Comparison of ENCODE assay signal across 26 mouse cellular contexts in genomic region chr16:4782515-4782914, GRCm38 (mm10). TPM values are rescaled to one million over a fixed set of nuclear protein-coding genes. Genes with fewer than 3 reads are reported as not detected.
A peak's percentile ranks its signal among the peaks of the same experiment; 100 is the strongest.
DNase-seq lines count a peak whose midpoint lies in the region; ATAC-seq and TF ChIP-seq lines count a peak whose summit lies in the region.
"Had no signal": no experiment of that assay in that cellular context is flagged by ENCODE, and none has a peak within 500 bp of the region (broad histone marks: within the 10 kb centered on the region; RNA-seq: fewer than 3 reads in every experiment).

No protein-coding gene starts in this region.

- H3K36me3 ChIP-seq in heart, embryonic 12.5 days, result peaks cover 21% of the 10 kb centered on the region
- H3K36me3 ChIP-seq in liver, postnatal 0 days (replicated peaks; ENCODE audit: insufficient read depth, low read length), result peaks cover 7% of the 10 kb centered on the region; the same call in 1 of the 2 replicates
- peaks cover 7% of the 10 kb centered on the region; the same call in 1 of the 2 replicates for H3K36me3 ChIP-seq in liver, embryonic 12.5 days
- H3K36me3 ChIP-seq in G1E (replicated peaks) (peaks cover 22% of the 10 kb centered on the region), myocyte (ENCODE audit: control insufficient read depth, insufficient read depth) (no peaks in the 10 kb centered on the region)
- H3K36me3 ChIP-seq: liver, embryonic 13.5 days had no signal

- peak overlapping the region; percentile 96 for H3K27ac ChIP-seq in heart, embryonic 12.5 days (ENCODE audit: poor library complexity, severe bottlenecking)
- peak overlapping the region; percentile 75; the same call in 1 of the 2 replicates for H3K27ac ChIP-seq in liver, postnatal 0 days (ENCODE audit: low read depth)
- H3K27ac ChIP-seq in liver, embryonic 12.5 days, result no peak overlapping the region
- H3K27ac ChIP-seq: embryonic facial prominence, embryonic 12.5 days; hindbrain, embryonic 14.5 days; limb, embryonic 12.5 days; liver, embryonic 13.5 days; midbrain, embryonic 12.5 days; neural tube, embryonic 13.5 days had no signal

- ATAC-seq in heart, embryonic 12.5 days (ENCODE audit: insufficient number of reproducible peaks, low FRiP score), result no peak
- ATAC-seq in liver, postnatal 0 days, result no peak
- ATAC-seq in liver, embryonic 12.5 days, result no peak
- peak; percentile 57; the same call in 1 of the 2 replicates for ATAC-seq in G1E (ENCODE audit: extremely low read depth, insufficient number of reproducible peaks, low FRiP score, poor library complexity, severe bottlenecking)
- ATAC-seq: forebrain, embryonic 16.5 days; intestine, embryonic 16.5 days had no signal

- no peak for DNase-seq in heart, postnatal 25 days (ENCODE audit: low spot score)
- DNase-seq in liver, postnatal 0 days, result no peak
- no peak for DNase-seq in G1E (ENCODE audit: low spot score)
- DNase-seq in natural killer cell, adult 2 months (ENCODE audit: low spot score in 2 of 2), result no peak
- DNase-seq in urinary bladder, postnatal 36 days (ENCODE audit: low spot score in 2 of 2), result no peak
- DNase-seq: adrenal gland, adult 2 months; cerebellum, adult 8-10 months; kidney, postnatal 4 days; liver, embryonic 13.5 days had no signal

- H3K4me2 ChIP-seq in heart, embryonic 12.5 days, result 0 out of 2 replicates have a peak overlapping the region, but pooled peaks have one; percentile 50
- H3K4me2 ChIP-seq in liver, postnatal 0 days (ENCODE audit: low read depth, low read length), result no peak overlapping the region
- H3K4me2 ChIP-seq in liver, embryonic 12.5 days, result no peak overlapping the region
- H3K4me2 ChIP-seq in myocyte (ENCODE audit: low read depth), result peak overlapping the region; percentile 44
- H3K4me2 ChIP-seq: embryonic facial prominence, embryonic 12.5 days; hindbrain, embryonic 14.5 days; limb, embryonic 12.5 days; liver, embryonic 13.5 days; midbrain, embryonic 12.5 days; neural tube, embryonic 13.5 days had no signal

- no peak for TF ChIP-seq EP300 in liver, postnatal 0 days (IDR thresholded peaks at IDR 0.05; ENCODE audit: low read depth)

- H3K9me3 ChIP-seq in heart, embryonic 12.5 days (replicated peaks), result no peaks in the 10 kb centered on the region
- H3K9me3 ChIP-seq in liver, postnatal 0 days (ENCODE audit: low read length), result no peaks in the 10 kb centered on the region
- H3K9me3 ChIP-seq in liver, embryonic 12.5 days (replicated peaks), result no peaks in the 10 kb centered on the region
- H3K9me3 ChIP-seq in G1E (replicated peaks), result no peaks in the 10 kb centered on the region
- H3K9me3 ChIP-seq: embryonic facial prominence, embryonic 12.5 days; limb, embryonic 12.5 days; liver, embryonic 13.5 days; midbrain, embryonic 12.5 days; neural tube, embryonic 13.5 days had no signal

- intact Hi-C loops in heart, postnatal 25 days (cut with DNase I), result no loop called here

- no peak overlapping the region for H3K4me3 ChIP-seq in heart, embryonic 12.5 days
- H3K4me3 ChIP-seq in liver, postnatal 0 days (ENCODE audit: low read depth, low read length), result no peak overlapping the region
- H3K4me3 ChIP-seq in liver, embryonic 12.5 days, result no peak overlapping the region
- H3K4me3 ChIP-seq in G1E (ENCODE audit: low read depth, low read length) (no peak overlapping the region), myocyte (no peak overlapping the region)
- H3K4me3 ChIP-seq: embryonic facial prominence, embryonic 12.5 days; erythroblast, embryonic 14.5 days; limb, embryonic 12.5 days; liver, embryonic 13.5 days; midbrain, embryonic 12.5 days; neural tube, embryonic 13.5 days had no signal

- TF ChIP-seq POLR2A in myocyte (IDR thresholded peaks at IDR 0.05; ENCODE audit: insufficient read length, low read depth), result no peak

- H3K79me2 ChIP-seq in myocyte (ENCODE audit: control insufficient read depth, insufficient read depth), result peaks cover 95% of the 10 kb centered on the region

- no peak overlapping the region for H3K9ac ChIP-seq in heart, embryonic 12.5 days
- no peak overlapping the region for H3K9ac ChIP-seq in liver, postnatal 0 days (replicated peaks)
- H3K9ac ChIP-seq in liver, embryonic 12.5 days, result no peak overlapping the region
- H3K9ac ChIP-seq: embryonic facial prominence, embryonic 12.5 days; hindbrain, embryonic 14.5 days; limb, embryonic 12.5 days; liver, embryonic 13.5 days; midbrain, embryonic 12.5 days; neural tube, embryonic 13.5 days had no signal

- no peaks in the 10 kb centered on the region for H3K27me3 ChIP-seq in heart, embryonic 12.5 days (replicated peaks)
- H3K27me3 ChIP-seq in liver, postnatal 0 days (ENCODE audit: insufficient read depth, low read length), result no peaks in the 10 kb centered on the region
- H3K27me3 ChIP-seq in liver, embryonic 12.5 days (replicated peaks), result no peaks in the 10 kb centered on the region
- no peaks in the 10 kb centered on the region for H3K27me3 ChIP-seq in G1E (ENCODE audit: insufficient read depth, low read length)
- no peaks in the 10 kb centered on the region for H3K27me3 ChIP-seq in myocyte (ENCODE audit: control insufficient read depth, insufficient read depth, insufficient read length)
- H3K27me3 ChIP-seq: embryonic facial prominence, embryonic 12.5 days; limb, embryonic 12.5 days; liver, embryonic 13.5 days; midbrain, embryonic 12.5 days; neural tube, embryonic 13.5 days had no signal

- H3K4me1 ChIP-seq in heart, embryonic 12.5 days (replicated peaks), result peaks cover 80% of the 10 kb centered on the region
- H3K4me1 ChIP-seq in liver, postnatal 0 days (ENCODE audit: insufficient read depth), result peaks cover 40% of the 10 kb centered on the region
- peaks cover 9% of the 10 kb centered on the region for H3K4me1 ChIP-seq in liver, embryonic 12.5 days
- H3K4me1 ChIP-seq in G1E (ENCODE audit: insufficient read depth, low read depth, low read length), result peaks cover 7% of the 10 kb centered on the region

- TF ChIP-seq CTCF in liver, postnatal 0 days (IDR thresholded peaks at IDR 0.05; ENCODE audit: low read depth), result no peak
- no peak for TF ChIP-seq CTCF in G1E (IDR thresholded peaks at IDR 0.05; ENCODE audit: low read depth, low read length)

- no peak overlapping the region for H3ac ChIP-seq in myocyte (ENCODE audit: control insufficient read depth, insufficient read length)

TF ChIP-seq in myocyte, 11 proteins besides CTCF, POLR2A, EP300 and RAD21:
- no peak for TF ChIP-seq MAX (IDR thresholded peaks at IDR 0.05; ENCODE audit: low read depth)
- TF ChIP-seq USF1 (IDR thresholded peaks at IDR 0.05; ENCODE audit: low read depth), result no peak
- TF ChIP-seq TCF3 (IDR thresholded peaks at IDR 0.05; ENCODE audit: insufficient read length, low read depth), result no peak
- no peak for TF ChIP-seq CEBPB (IDR thresholded peaks at IDR 0.05; ENCODE audit: insufficient read depth, poor library complexity, severe bottlenecking)
- no peak for TF ChIP-seq MYOD1 (IDR thresholded peaks at IDR 0.05; ENCODE audit: control insufficient read depth in 1 of 3, insufficient read length in 2 of 3, low read depth in 2 of 3)
- TF ChIP-seq E2F4 (IDR thresholded peaks at IDR 0.05; ENCODE audit: insufficient read depth), result no peak
- TF ChIP-seq TCF12 (IDR thresholded peaks at IDR 0.05; ENCODE audit: insufficient read depth, poor library complexity, severe bottlenecking), result no peak
- no peak for TF ChIP-seq POLR2AphosphoS2 (IDR thresholded peaks at IDR 0.05; ENCODE audit: insufficient read length, low read depth)
- no peak for TF ChIP-seq REST (IDR thresholded peaks at IDR 0.05; ENCODE audit: insufficient read depth, insufficient read length)

RNA-seq across cellular contexts. Expression of gene Cdip1, which starts 7.6 kb away (rescaled TPM):
- 122 and 132 TPM in 2 replicates for polyA plus RNA-seq in heart, embryonic 12.5 days (2016; fragmentation: Nextera tagmentation; extraction: Ambion mirVana)
- total RNA-seq in heart, postnatal 25 days (2021), result 10 to 100 TPM; 65.3 to 66.9 TPM
- 46.8 and 50.3 TPM in 2 replicates for polyA plus RNA-seq in liver, postnatal 0 days (2015; fragmentation: Nextera tagmentation; extraction: Ambion mirVana)
- polyA plus RNA-seq in liver, embryonic 12.5 days (2016; fragmentation: Nextera tagmentation; extraction: Ambion mirVana), result 24.9 and 25.7 TPM in 2 replicates
- total RNA-seq in G1E (2014; fragmentation: Nextera tagmentation), result 12.6 and 16.2 TPM in 2 replicates
- total RNA-seq in G1E (2017), result 11.4 and 12.0 TPM in 2 replicates
- polyA plus RNA-seq in G1E (2012), result 25.5 and 31.9 TPM in 2 replicates
- 44.9 TPM for polyA plus RNA-seq in myocyte (2012; fragmentation: generic; extraction: Trizol)

RNA-seq across cellular contexts. Expression of gene 4930562C15Rik, which starts 52.7 kb away (rescaled TPM):
- 0.11 and 0.57 TPM in 2 replicates for polyA plus RNA-seq in heart, embryonic 12.5 days (2016; fragmentation: Nextera tagmentation; extraction: Ambion mirVana)
- not detected for total RNA-seq in heart, postnatal 25 days (2021)
- polyA plus RNA-seq in liver, postnatal 0 days (2015; fragmentation: Nextera tagmentation; extraction: Ambion mirVana), result 0.09 TPM in 1 of 2 replicates, not detected in the other
- 0.13 and 0.16 TPM in 2 replicates for polyA plus RNA-seq in liver, embryonic 12.5 days (2016; fragmentation: Nextera tagmentation; extraction: Ambion mirVana)
- total RNA-seq in G1E (2014; fragmentation: Nextera tagmentation) (not detected in 2 replicates), G1E (2017) (0.06 and 0.16 TPM in 2 replicates)
- polyA plus RNA-seq in G1E (2012) (not detected in 2 replicates), myocyte (2012; fragmentation: generic; extraction: Trizol) (0.08 TPM)
- total RNA-seq: adrenal gland, adult 2 months; gastrocnemius, postnatal 4 days; layer of hippocampus, postnatal 14 days; left cerebral cortex, postnatal 10 days; megakaryocyte progenitor cell, adult 5-6 weeks; monocyte, adult 5-6 weeks had no signal
- polyA plus RNA-seq: adrenal gland, adult 2 months; erythroblast, embryonic 14.5 days; liver, embryonic 13.5 days; small intestine, adult 2 months had no signal

RNA-seq across cellular contexts. Expression of gene Hmox2, which starts 56.4 kb away (rescaled TPM):
- 84.5 and 90.1 TPM in 2 replicates for polyA plus RNA-seq in heart, embryonic 12.5 days (2016; fragmentation: Nextera tagmentation; extraction: Ambion mirVana)
- total RNA-seq in heart, postnatal 25 days (2021), result 10 to 100 TPM; 73.5 to 75.5 TPM
- polyA plus RNA-seq in liver, postnatal 0 days (2015; fragmentation: Nextera tagmentation; extraction: Ambion mirVana), result 56.8 and 57.7 TPM in 2 replicates
- 40.9 and 42.5 TPM in 2 replicates for polyA plus RNA-seq in liver, embryonic 12.5 days (2016; fragmentation: Nextera tagmentation; extraction: Ambion mirVana)
- total RNA-seq in G1E (2014; fragmentation: Nextera tagmentation), result 43.0 and 60.0 TPM in 2 replicates
- total RNA-seq in G1E (2017), result 31.0 and 37.2 TPM in 2 replicates
- polyA plus RNA-seq in G1E (2012), result 1.9 and 2.3 TPM in 2 replicates
- polyA plus RNA-seq in myocyte (2012; fragmentation: generic; extraction: Trizol), result 46.7 TPM

Comparison
In these comparisons a context has a peak if more than half of its experiments do, and no peak if none do; other contexts are left out.
1. H3K4me2 ChIP-seq: peak in heart, embryonic 12.5 days (single experiment) and myocyte (single experiment); none in liver, postnatal 0 days (single experiment) and liver, embryonic 12.5 days (single experiment).
2. RNA of gene Hmox2, which starts 56.4 kb away (polyA plus RNA-seq): 84.5 to 90.1 TPM in heart, embryonic 12.5 days, 56.8 to 57.7 TPM in liver, postnatal 0 days, 46.7 TPM in myocyte (single experiment) and 40.9 to 42.5 TPM in liver, embryonic 12.5 days; 1.9 to 2.3 TPM in G1E; every median in the first group is over 10 times any median in the second.